Mouse (Mus musculus): ENCODE measurements at regions not wholly inside any gene's neighbourhood (a gene's known extent, or its start where the extent isn't known, plus 50 kb on each side); places are given as distances from the start of the nearest gene placed in this dataset.
"Not testable (repeated sequence)": the region's sequence is repeated elsewhere in the genome, so short reads cannot be mapped to it uniquely, and the experiment has no call there.

GRCm38 (mm10) chr12:3188734-3189275, 121.0 kb downstream of the Rab10 start:
- not testable (repeated sequence) for H3K9me3 ChIP-seq (replicated peaks); H3K27ac ChIP-seq; H3K4me1 ChIP-seq; H3K9ac ChIP-seq; H3K4me3 ChIP-seq; H3K27me3 ChIP-seq; H3K4me2 ChIP-seq (replicated peaks); ATAC-seq (ENCODE audit: low FRiP score); H3K36me3 ChIP-seq
- 71% methylated on average over 2 of the region's 2 CpGs for WGBS

DNA sequence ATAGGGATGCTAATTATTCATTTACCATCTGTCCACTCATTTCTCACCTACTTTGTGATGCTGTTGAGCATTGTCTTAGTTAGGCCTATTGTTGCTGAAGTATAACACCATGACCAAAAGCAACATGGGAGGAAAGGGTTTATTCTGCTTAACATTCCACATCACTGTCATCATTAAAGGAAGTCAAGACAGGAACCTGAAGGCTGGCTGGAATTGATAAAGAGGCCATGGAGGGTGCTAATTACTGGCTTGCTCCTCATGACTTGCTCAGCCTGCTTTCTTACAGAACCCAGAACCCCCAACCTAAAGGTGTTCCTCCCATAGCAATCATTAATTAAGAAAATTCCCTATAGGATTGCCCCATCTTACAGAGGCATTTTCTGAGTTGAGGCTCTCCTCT, 121.6 kb downstream of the Rab10 start:
- Histone ChIP-seq H3K9me3 (replicated peaks) (no peaks in the 10 kb centered on the region), H3K9ac (no peak overlapping the region), H3K36me3 (no peaks in the 10 kb centered on the region), H3K4me2 (replicated peaks) (no peak overlapping the region), H3K27me3 (no peaks in the 10 kb centered on the region), H3K4me3 (no peak overlapping the region), H3K27ac (no peak overlapping the region), H3K4me1 (no peaks in the 10 kb centered on the region)
- no peak for ATAC-seq (ENCODE audit: low FRiP score)

GRCm38 (mm10) chr12:3173325-3173724, 136.4 kb downstream of the Rab10 start:
- H3K27me3 ChIP-seq, result no peaks in the 10 kb centered on the region
- no peak for ATAC-seq (ENCODE audit: low FRiP score)
- H3K4me1 ChIP-seq, result no peaks in the 10 kb centered on the region
- no peak overlapping the region for H3K4me2 ChIP-seq (replicated peaks)
- no peaks in the 10 kb centered on the region for H3K9me3 ChIP-seq (replicated peaks)
- 81% methylated on average over 2 of the region's 2 CpGs for WGBS
- no peak overlapping the region for H3K9ac ChIP-seq
- H3K36me3 ChIP-seq, result no peaks in the 10 kb centered on the region
- no peak overlapping the region for H3K4me3 ChIP-seq
- H3K27ac ChIP-seq, result no peak overlapping the region

GRCm38 (mm10) chr12:3169705-3170287, 140.0 kb downstream of the Rab10 start:
- not testable (repeated sequence) for ATAC-seq (ENCODE audit: low FRiP score); H3K36me3 ChIP-seq; H3K27ac ChIP-seq; H3K4me3 ChIP-seq; H3K9ac ChIP-seq; H3K27me3 ChIP-seq; H3K9me3 ChIP-seq (replicated peaks); H3K4me1 ChIP-seq; H3K4me2 ChIP-seq (replicated peaks)
- 49% methylated on average over 8 of the region's 8 CpGs for WGBS

DNA sequence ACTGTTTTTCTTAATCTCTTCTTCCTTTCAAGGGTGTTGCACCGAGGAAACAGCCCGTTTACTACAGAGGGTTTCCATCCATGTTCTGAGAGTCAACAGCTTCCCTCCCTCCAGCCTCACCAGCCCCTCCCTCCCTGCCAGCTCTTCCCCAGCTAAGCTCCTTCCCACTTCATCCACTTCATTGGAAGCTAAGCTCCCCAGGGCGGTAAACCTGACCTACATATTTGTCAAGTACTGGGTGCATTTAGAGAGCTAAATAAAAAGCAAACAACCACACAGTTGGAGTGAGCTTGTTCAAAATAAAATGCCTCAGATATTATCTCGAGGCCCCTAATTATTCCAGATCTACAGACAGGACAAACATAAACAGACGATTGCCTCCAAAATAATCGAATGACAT, 148.1 kb downstream of the Rab10 start:
- H3K36me3 ChIP-seq; H3K9ac ChIP-seq; H3K4me3 ChIP-seq; ATAC-seq (ENCODE audit: low FRiP score); H3K4me2 ChIP-seq (replicated peaks); H3K9me3 ChIP-seq (replicated peaks); H3K27ac ChIP-seq; H3K4me1 ChIP-seq; H3K27me3 ChIP-seq: not testable (repeated sequence)
- 71% methylated on average over 6 of the region's 6 CpGs for WGBS

- 85% methylated on average over 2 of the region's 2 CpGs for WGBS
- H3K9me3 ChIP-seq (replicated peaks); H3K27me3 ChIP-seq; H3K36me3 ChIP-seq; H3K4me3 ChIP-seq; H3K4me2 ChIP-seq (replicated peaks); H3K9ac ChIP-seq; ATAC-seq (ENCODE audit: low FRiP score); H3K27ac ChIP-seq; H3K4me1 ChIP-seq: not testable (repeated sequence)
These were observed 151.0 kb downstream of the Rab10 start for GRCm38 (mm10) chr12:3158771-3159170.

- not testable (repeated sequence) for H3K9me3 ChIP-seq (replicated peaks); H3K27me3 ChIP-seq; H3K4me3 ChIP-seq; H3K27ac ChIP-seq; H3K36me3 ChIP-seq; H3K9ac ChIP-seq; ATAC-seq (ENCODE audit: low FRiP score); H3K4me1 ChIP-seq; H3K4me2 ChIP-seq (replicated peaks)
- 87% methylated on average over 7 of the region's 7 CpGs for WGBS
These were observed 156.1 kb downstream of the Rab10 start for GRCm38 (mm10) chr12:3153705-3154104.

GRCm38 (mm10) chr12:3132553-3132952, 177.2 kb downstream of the Rab10 start:
- ATAC-seq (ENCODE audit: low FRiP score); H3K36me3 ChIP-seq; H3K27ac ChIP-seq; H3K9ac ChIP-seq; H3K4me1 ChIP-seq; H3K4me3 ChIP-seq; H3K9me3 ChIP-seq (replicated peaks); H3K27me3 ChIP-seq; H3K4me2 ChIP-seq (replicated peaks): not testable (repeated sequence)

DNA sequence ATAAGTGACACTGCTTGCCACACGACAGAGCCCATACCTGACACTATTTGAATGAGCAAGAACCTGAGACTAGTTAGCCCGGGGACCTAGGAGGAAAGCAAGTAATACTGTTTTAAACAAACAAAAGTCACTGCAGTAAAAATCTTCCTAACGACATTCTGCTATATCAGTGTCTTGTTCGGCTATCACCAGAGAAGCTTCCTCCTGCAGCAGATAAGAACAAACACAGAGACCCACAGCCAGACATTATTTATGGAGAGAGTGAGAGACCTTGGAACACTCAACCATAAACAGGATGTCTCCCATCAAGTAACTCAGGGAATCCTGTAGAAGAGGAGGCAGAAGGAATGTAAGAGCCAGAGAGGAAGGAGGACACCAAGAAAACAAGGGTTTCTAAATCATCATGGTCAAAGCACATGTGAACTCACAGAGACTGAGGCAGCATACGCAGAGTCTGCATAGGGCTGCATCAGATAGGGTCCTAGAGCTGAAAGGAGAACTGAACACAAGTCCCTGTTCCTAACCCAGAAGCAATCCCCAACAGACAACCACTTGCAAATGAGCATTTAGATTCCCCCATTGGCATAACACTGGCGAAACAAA, 178.5 kb downstream of the Rab10 start:
- WGBS, result 85% methylated on average over 6 of the region's 6 CpGs
- not testable (repeated sequence) for ATAC-seq (ENCODE audit: low FRiP score); H3K4me2 ChIP-seq (replicated peaks)

DNA sequence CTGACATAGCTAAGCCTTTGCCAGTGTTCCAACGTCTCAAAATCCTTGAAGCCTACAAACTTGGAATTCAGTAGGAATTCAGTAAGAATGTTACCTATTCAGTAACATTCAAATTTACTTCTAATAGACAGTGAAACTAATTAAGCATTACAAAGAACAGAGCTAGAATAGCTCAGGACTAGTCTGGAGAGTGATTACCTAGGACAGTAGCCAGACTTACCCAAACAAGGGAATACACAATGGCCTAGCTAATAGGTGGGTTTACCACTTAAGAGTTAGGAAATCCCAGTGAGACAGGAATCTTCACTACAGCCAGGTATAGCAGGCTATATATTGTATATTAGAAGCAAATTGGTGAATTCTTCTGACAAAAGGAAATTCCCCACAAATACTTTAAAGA, 182.4 kb downstream of the Rab10 start:
- not testable (repeated sequence) for H3K4me2 ChIP-seq (replicated peaks); ATAC-seq (ENCODE audit: low FRiP score); H3K27me3 ChIP-seq; H3K9ac ChIP-seq; H3K27ac ChIP-seq; H3K9me3 ChIP-seq (replicated peaks); H3K36me3 ChIP-seq; H3K4me3 ChIP-seq; H3K4me1 ChIP-seq
- WGBS, result 68% methylated on average over 1 of the region's 1 CpGs

More for the DNA sequence above, 178.5 kb downstream of the Rab10 start:
- H3K27ac ChIP-seq; H3K36me3 ChIP-seq; H3K27me3 ChIP-seq; H3K9ac ChIP-seq; H3K9me3 ChIP-seq (replicated peaks); H3K4me3 ChIP-seq; H3K4me1 ChIP-seq: not testable (repeated sequence)

DNA sequence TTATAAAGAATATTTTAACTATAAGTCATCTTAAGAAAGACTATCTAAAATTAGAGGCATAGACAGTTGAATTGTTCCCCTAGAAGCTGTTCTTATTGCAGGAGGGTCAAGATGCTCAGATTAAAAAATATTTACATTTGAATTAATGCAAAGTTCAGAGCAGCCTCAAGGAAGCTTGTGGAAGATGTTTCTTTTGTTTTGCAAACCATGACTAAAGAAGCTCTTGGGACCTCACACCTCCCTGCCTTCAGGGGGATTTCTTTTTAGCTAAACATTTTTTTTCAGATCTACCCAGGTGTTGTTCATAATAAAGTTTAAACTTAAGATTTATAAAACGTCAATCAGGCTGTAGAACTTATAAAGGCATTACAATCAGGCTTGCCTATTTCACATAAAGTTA, 185.7 kb downstream of the Rab10 start:
- no peak for ATAC-seq (ENCODE audit: low FRiP score)
- no peak overlapping the region for H3K4me3 ChIP-seq
- H3K4me1 ChIP-seq, result no peaks in the 10 kb centered on the region
- H3K36me3 ChIP-seq, result no peaks in the 10 kb centered on the region
- no peak overlapping the region for H3K9ac ChIP-seq
- no peaks in the 10 kb centered on the region for H3K27me3 ChIP-seq
- no peak overlapping the region for H3K4me2 ChIP-seq (replicated peaks)
- WGBS, result 72% methylated on average over 1 of the region's 1 CpGs
- no peak overlapping the region for H3K27ac ChIP-seq
- H3K9me3 ChIP-seq (replicated peaks), result no peaks in the 10 kb centered on the region

- ATAC-seq (ENCODE audit: low FRiP score); H3K9ac ChIP-seq; H3K36me3 ChIP-seq; H3K27me3 ChIP-seq; H3K9me3 ChIP-seq (replicated peaks); H3K4me2 ChIP-seq (replicated peaks); H3K4me3 ChIP-seq; H3K4me1 ChIP-seq; H3K27ac ChIP-seq: not testable (repeated sequence)
- WGBS, result 72% methylated on average over 11 of the region's 11 CpGs
These were observed 199.2 kb downstream of the Rab10 start for GRCm38 (mm10) chr12:3110589-3110988.

DNA sequence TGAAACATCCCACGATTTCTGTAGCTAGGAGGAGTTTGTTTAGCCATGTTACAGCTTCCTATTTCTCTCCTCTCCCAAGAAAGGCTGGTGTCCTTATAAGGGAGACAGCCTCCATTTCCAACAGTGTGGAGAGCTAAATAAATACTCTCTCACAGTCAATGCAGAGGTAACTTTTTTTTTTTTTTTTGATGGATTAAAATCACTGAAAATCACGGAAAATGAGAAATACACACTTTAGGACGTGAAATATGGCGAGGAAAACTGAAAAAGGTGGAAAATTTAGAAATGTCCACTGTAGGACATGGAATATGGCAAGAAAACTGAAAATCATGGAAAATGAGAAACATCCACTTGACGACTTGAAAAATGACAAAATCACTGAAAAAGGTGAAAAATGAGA, 200.1 kb downstream of the Rab10 start:
- not testable (repeated sequence) for H3K9me3 ChIP-seq (replicated peaks); H3K4me1 ChIP-seq; H3K36me3 ChIP-seq; H3K27me3 ChIP-seq; H3K4me3 ChIP-seq; H3K4me2 ChIP-seq (replicated peaks); ATAC-seq (ENCODE audit: low FRiP score); H3K9ac ChIP-seq; H3K27ac ChIP-seq
- 81% methylated on average over 5 of the region's 5 CpGs for WGBS
